Mouse (Mus musculus) small intestine, adult 2 months (tissue): ENCODE measurements around the gene Adam19. TPM values are rescaled to one million over a fixed set of nuclear protein-coding genes. Genes with fewer than 3 reads are reported as not detected.

Experiments used
- H3K27ac ChIP-seq: fragments of 200-500 bp; 2 replicates; pipeline ENCODE4 v1.5.1; 2012; ENCODE audit warnings: low read depth, low read length, control low read depth, inconsistent platforms; ENCODE audit not compliant: insufficient read depth
- H3K27me3 ChIP-seq: fragments of 200-500 bp; 2 replicates; pipeline ENCODE4 v1.6.1; 2012; ENCODE audit warnings: mild to moderate bottlenecking, moderate library complexity, low read length, inconsistent platforms; ENCODE audit not compliant: control insufficient read depth, insufficient read depth
- H3K36me3 ChIP-seq: fragments of 200-500 bp; 2 replicates; pipeline ENCODE4 v1.6.1; 2012; ENCODE audit warnings: mild to moderate bottlenecking, low read length, control low read depth, inconsistent platforms; ENCODE audit not compliant: control insufficient read depth, insufficient read depth
- H3K4me1 ChIP-seq: fragments of 200-500 bp; 2 replicates; pipeline ENCODE4 v1.6.1; 2012; ENCODE audit warnings: low read length, inconsistent platforms, mixed read lengths; ENCODE audit not compliant: control insufficient read depth, insufficient read depth, insufficient read length
- H3K4me3 ChIP-seq: fragments of 200-500 bp; 2 replicates; pipeline ENCODE4 v1.5.1; 2012; ENCODE audit warnings: low read depth, mild to moderate bottlenecking, control low read depth, inconsistent platforms, low read length, moderate library complexity
- CTCF ChIP-seq: fragments of 200-500 bp; IDR thresholded peaks from 2 replicates; pipeline ENCODE4 v1.5.1; 2012; ENCODE audit warnings: low read depth, mild to moderate bottlenecking, control low read depth, inconsistent platforms, low read length, moderate library complexity, mixed read lengths; ENCODE audit not compliant: insufficient replicate concordance, insufficient read length; ENCODE audit errors: extremely low read depth
- POLR2A ChIP-seq: fragments of 200-500 bp; IDR thresholded peaks from 2 replicates; pipeline ENCODE4 v1.6.1; 2012; ENCODE audit warnings: low read depth, mild to moderate bottlenecking, control low read depth, inconsistent platforms, low read length, moderate library complexity
- WGBS: fragments of 180-500 bp; shearing (Covaris S2); methylation state at CpG from one replicate; pipeline ENCODE4 v1.1.7; 2018; 5-methylcytosine and 5-hydroxymethylcytosine counted together
- polyA plus RNA-seq: library from polyadenylated mRNA; depleted of rRNA; stranded (reverse); fragments of >200 nt; gene quantifications from 2 replicates; pipeline ENCODE4 v1.2.3, GENCODE M21; 2012; rRNA removed

Gene Adam19
- polyA plus RNA-seq, result 4.4 and 6.8 TPM in 2 replicates

GRCm38 (mm10) chr11:46055896-46056769 is at the start of gene Adam19:
Adam19 (plus strand) TSS chr11:46055992.
- no peaks in the 10 kb centered on the region; the same call in 1 of the 2 replicates for H3K4me1 ChIP-seq
- WGBS, result 3% methylated on average over 51 of the region's 51 CpGs
- TF ChIP-seq POLR2A (peak; percentile 77), CTCF (no peak)
- H3K4me3 ChIP-seq, result peak within 1 kb of the TSS; percentile 82
- peaks cover 11% of the 10 kb centered on the region for H3K27me3 ChIP-seq
- H3K27ac ChIP-seq, result peak within 1 kb of the TSS; percentile 78
- H3K36me3 ChIP-seq, result no peaks in the 10 kb centered on the region

- H3K4me3 ChIP-seq, result no peak overlapping the region
- no peak for TF ChIP-seq CTCF
- no peak for TF ChIP-seq POLR2A
- 18% methylated on average over 6 of the region's 6 CpGs for WGBS
- H3K27me3 ChIP-seq, result no peaks in the 10 kb centered on the region; the same call in 1 of the 2 replicates
- no peaks in the 10 kb centered on the region for H3K4me1 ChIP-seq
- no peak overlapping the region for H3K27ac ChIP-seq
- no peaks in the 10 kb centered on the region for H3K36me3 ChIP-seq
Observed at GRCm38 (mm10) chr11:46016061-46016460, 39.7 kb upstream of the Adam19 start.

GRCm38 (mm10) chr11:46020246-46020645 is 35.5 kb upstream of the Adam19 start:
- no peak overlapping the region for H3K4me3 ChIP-seq
- no peak overlapping the region for H3K27ac ChIP-seq
- H3K27me3 ChIP-seq, result no peaks in the 10 kb centered on the region; the same call in 1 of the 2 replicates
- TF ChIP-seq POLR2A, result no peak
- no peak for TF ChIP-seq CTCF
- 72% methylated on average over 1 of the region's 1 CpGs for WGBS
- no peaks in the 10 kb centered on the region for H3K36me3 ChIP-seq
- no peaks in the 10 kb centered on the region for H3K4me1 ChIP-seq

GRCm38 (mm10) chr11:46021850-46022249 is 33.9 kb upstream of the Adam19 start:
- H3K36me3 ChIP-seq, result no peaks in the 10 kb centered on the region
- H3K27ac ChIP-seq, result no peak overlapping the region
- no peaks in the 10 kb centered on the region; the same call in 1 of the 2 replicates for H3K27me3 ChIP-seq
- no peak overlapping the region for H3K4me3 ChIP-seq
- TF ChIP-seq CTCF (no peak), POLR2A (no peak)
- H3K4me1 ChIP-seq, result no peaks in the 10 kb centered on the region

GRCm38 (mm10) chr11:46022983-46023382 is 32.8 kb upstream of the Adam19 start:
- WGBS, result 70% methylated on average over 6 of the region's 6 CpGs
- H3K4me1 ChIP-seq, result no peaks in the 10 kb centered on the region
- H3K27me3 ChIP-seq, result no peaks in the 10 kb centered on the region
- no peak overlapping the region for H3K27ac ChIP-seq
- no peaks in the 10 kb centered on the region for H3K36me3 ChIP-seq
- H3K4me3 ChIP-seq, result no peak overlapping the region
- TF ChIP-seq CTCF, result no peak
- no peak for TF ChIP-seq POLR2A

- Histone ChIP-seq H3K27me3 (no peaks in the 10 kb centered on the region), H3K36me3 (no peaks in the 10 kb centered on the region), H3K4me3 (no peak overlapping the region), H3K27ac (no peak overlapping the region), H3K4me1 (no peaks in the 10 kb centered on the region)
- WGBS, result 61% methylated on average over 7 of the region's 7 CpGs
- TF ChIP-seq POLR2A (no peak), CTCF (no peak)
Observed at GRCm38 (mm10) chr11:46025962-46026392, 29.8 kb upstream of the Adam19 start.
